Comparison of ENCODE assay signal across 8 mouse cellular contexts in the genomic region with DNA sequence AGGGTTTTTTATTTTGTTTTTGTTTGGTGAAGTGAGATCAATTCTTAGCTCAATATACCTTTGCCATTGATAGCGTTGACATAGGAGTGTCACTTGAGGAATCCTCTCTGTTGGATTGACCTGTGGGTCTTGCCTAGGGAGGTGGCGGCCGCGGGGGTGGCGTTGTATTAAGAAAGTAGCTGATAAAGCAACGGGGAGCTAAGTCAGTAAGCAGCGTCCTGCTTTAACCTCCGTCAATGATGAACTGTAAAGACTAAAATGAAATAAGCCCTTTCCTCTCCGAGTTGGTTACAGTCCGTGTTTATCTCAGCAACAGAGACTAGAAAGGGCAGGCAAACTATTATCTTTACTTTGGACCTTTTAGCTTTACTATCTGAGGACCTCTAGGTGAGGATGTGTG. TPM values are rescaled to one million over a fixed set of nuclear protein-coding genes. Genes with fewer than 3 reads are reported as not detected.
DNase-seq lines count a peak whose midpoint lies in the region; ATAC-seq and TF ChIP-seq lines count a peak whose summit lies in the region.

No protein-coding gene starts in this region.

- H3K36me3 ChIP-seq in lung, postnatal 0 days (ENCODE audit: insufficient read depth, low read length): no peaks in the 10 kb centered on the region
- no peaks in the 10 kb centered on the region for H3K36me3 ChIP-seq in forebrain, embryonic 16.5 days (ENCODE audit: control insufficient read depth, insufficient read depth)
- H3K36me3 ChIP-seq in kidney, embryonic 16.5 days (ENCODE audit: insufficient read depth, low read length): no peaks in the 10 kb centered on the region
- no peaks in the 10 kb centered on the region for H3K36me3 ChIP-seq in midbrain, embryonic 13.5 days

- no peak for TF ChIP-seq CTCF in lung, postnatal 0 days (IDR thresholded peaks at IDR 0.05)

- H3K4me1 ChIP-seq in lung, postnatal 0 days (ENCODE audit: insufficient read depth, low read depth, low read length): 0 out of 2 replicates have a peak, but pooled peaks cover 4% of the 10 kb centered on the region
- H3K4me1 ChIP-seq in forebrain, embryonic 16.5 days (replicated peaks; ENCODE audit: control insufficient read depth, insufficient read depth, low read length): peaks cover 15% of the 10 kb centered on the region
- H3K4me1 ChIP-seq in kidney, embryonic 16.5 days (ENCODE audit: insufficient read depth, low read length): peaks cover 10% of the 10 kb centered on the region; the same call in 1 of the 2 replicates
- H3K4me1 ChIP-seq in midbrain, embryonic 13.5 days (replicated peaks): peaks cover 25% of the 10 kb centered on the region

- no peak for DNase-seq in lung, postnatal 0 days (ENCODE audit: low spot score)
- no peak for DNase-seq in lung, postnatal 10 days
- peak; percentile 18 for DNase-seq in cerebellum, adult 11-12 months
- DNase-seq in frontal cortex, adult 2 months (ENCODE audit: extremely low spot score in 1 of 2, low spot score in 1 of 2): no peak
- DNase-seq in urinary bladder, postnatal 36 days (ENCODE audit: low spot score in 2 of 2): no peak

- 0 out of 2 replicates have a peak, but pooled peaks have one; percentile 0 for ATAC-seq in lung, postnatal 0 days
- ATAC-seq in forebrain, embryonic 16.5 days: 0 out of 2 replicates have a peak, but pooled peaks have one; percentile 4
- peak; percentile 13 for ATAC-seq in kidney, embryonic 16.5 days (ENCODE audit: low FRiP score, low TSS enrichment)
- ATAC-seq in midbrain, embryonic 13.5 days: peak; percentile 2; the same call in 1 of the 2 replicates

- H3K9me3 ChIP-seq in lung, postnatal 0 days (ENCODE audit: low read length): no peaks in the 10 kb centered on the region
- H3K9me3 ChIP-seq in forebrain, embryonic 16.5 days (ENCODE audit: control insufficient read depth, low read length): no peaks in the 10 kb centered on the region
- H3K9me3 ChIP-seq in kidney, embryonic 16.5 days (ENCODE audit: low read length): no peaks in the 10 kb centered on the region
- H3K9me3 ChIP-seq in midbrain, embryonic 13.5 days: no peaks in the 10 kb centered on the region

- H3K4me3 ChIP-seq in lung, postnatal 0 days (ENCODE audit: low read depth, low read length): peak overlapping the region; percentile 83
- H3K4me3 ChIP-seq in forebrain, embryonic 16.5 days (replicated peaks; ENCODE audit: low read length): peak overlapping the region; percentile 91
- peak overlapping the region; percentile 99 for H3K4me3 ChIP-seq in kidney, embryonic 16.5 days (ENCODE audit: low read length)
- H3K4me3 ChIP-seq in midbrain, embryonic 13.5 days (replicated peaks): peak overlapping the region; percentile 73

- peak overlapping the region; percentile 74 for H3K4me2 ChIP-seq in lung, postnatal 0 days (replicated peaks; ENCODE audit: low read depth, low read length)
- H3K4me2 ChIP-seq in forebrain, embryonic 16.5 days (ENCODE audit: low read length): peak overlapping the region; percentile 73
- peak overlapping the region; percentile 62 for H3K4me2 ChIP-seq in kidney, embryonic 16.5 days (replicated peaks; ENCODE audit: low read depth, low read length)
- peak overlapping the region; percentile 65 for H3K4me2 ChIP-seq in midbrain, embryonic 13.5 days (replicated peaks)

- TF ChIP-seq EP300 in lung, postnatal 0 days (IDR thresholded peaks at IDR 0.05): no peak

- H3K27ac ChIP-seq in lung, postnatal 0 days (ENCODE audit: low read length): no peak overlapping the region
- no peak overlapping the region for H3K27ac ChIP-seq in forebrain, embryonic 16.5 days (ENCODE audit: low read length)
- H3K27ac ChIP-seq in kidney, embryonic 16.5 days (ENCODE audit: low read length): no peak overlapping the region
- 0 out of 2 replicates have a peak overlapping the region, but pooled peaks have one; percentile 42 for H3K27ac ChIP-seq in midbrain, embryonic 13.5 days

- H3K27me3 ChIP-seq in lung, postnatal 0 days (replicated peaks; ENCODE audit: insufficient read depth, low read length): no peaks in the 10 kb centered on the region
- H3K27me3 ChIP-seq in forebrain, embryonic 16.5 days (replicated peaks; ENCODE audit: control insufficient read depth, insufficient read depth, low read length): no peaks in the 10 kb centered on the region
- H3K27me3 ChIP-seq in kidney, embryonic 16.5 days (ENCODE audit: insufficient read depth, low read length): no peaks in the 10 kb centered on the region
- no peaks in the 10 kb centered on the region for H3K27me3 ChIP-seq in midbrain, embryonic 13.5 days

- WGBS in lung, postnatal 0 days: 9% methylated on average over 10 of the region's 10 CpGs
- WGBS in forebrain, embryonic 16.5 days: 6% methylated on average over 10 of the region's 10 CpGs
- 10% methylated on average over 10 of the region's 10 CpGs for WGBS in kidney, embryonic 16.5 days
- WGBS in midbrain, embryonic 13.5 days: 7% methylated on average over 10 of the region's 10 CpGs

- 0 out of 2 replicates have a peak overlapping the region, but pooled peaks have one; percentile 8 for H3K9ac ChIP-seq in lung, postnatal 0 days (replicated peaks; ENCODE audit: low read depth)
- peak overlapping the region; percentile 70 for H3K9ac ChIP-seq in forebrain, embryonic 16.5 days (replicated peaks; ENCODE audit: low read depth, low read length)
- H3K9ac ChIP-seq in kidney, embryonic 16.5 days (replicated peaks; ENCODE audit: low read length): peak overlapping the region; percentile 52
- H3K9ac ChIP-seq in midbrain, embryonic 13.5 days (replicated peaks): 0 out of 2 replicates have a peak overlapping the region, but pooled peaks have one; percentile 46

RNA-seq across cellular contexts. Expression of a gene that starts 0.5 kb away (rescaled TPM):
- polyA plus RNA-seq in lung, postnatal 0 days (2015; fragmentation: Nextera tagmentation; extraction: Ambion mirVana): 13.7 and 13.8 TPM in 2 replicates
- polyA plus RNA-seq in forebrain, embryonic 16.5 days (2015; fragmentation: Nextera tagmentation; extraction: Ambion mirVana): 21.9 and 26.6 TPM in 2 replicates
- 19.1 and 22.8 TPM in 2 replicates for polyA plus RNA-seq in kidney, embryonic 16.5 days (2015; fragmentation: Nextera tagmentation; extraction: Ambion mirVana)
- polyA plus RNA-seq in midbrain, embryonic 13.5 days (2015; fragmentation: Nextera tagmentation; extraction: Ambion mirVana): 17.8 and 18.1 TPM in 2 replicates
- polyA plus RNA-seq in frontal cortex, adult 2 months (2012; rRNA removed): 31.2 and 38.5 TPM in 2 replicates

Comparison
In these comparisons a context has a peak if more than half of its experiments do, and no peak if none do; other contexts are left out.
1. H3K9ac ChIP-seq: peak in every context shown above with its lines; median percentile 70 in forebrain, embryonic 16.5 days; 52 in kidney, embryonic 16.5 days; 46 in midbrain, embryonic 13.5 days; 8 in lung, postnatal 0 days.